Mouse (Mus musculus) E14TG2a.4 (cell line): ENCODE data around the gene Thap12.

ENCODE experiments used
- H3K27me3 ChIP-seq: 2 replicates; pipeline ENCODE4 v1.6.1; 2014; ENCODE audit warnings: low read length, control low read depth; ENCODE audit not compliant: insufficient read depth
- H3K36me3 ChIP-seq: 2 replicates; pipeline ENCODE4 v1.6.1; 2014; ENCODE audit warnings: low read length, control low read depth; ENCODE audit not compliant: insufficient read depth
- H3K4me1 ChIP-seq: replicated peaks from 2 replicates; pipeline ENCODE4 v1.6.1; 2014; ENCODE audit warnings: low read depth, low read length, control low read depth
- H3K4me3 ChIP-seq: replicated peaks from 2 replicates; pipeline ENCODE4 v1.5.1; 2014; ENCODE audit warnings: mild to moderate bottlenecking, low read length
- H3K9me3 ChIP-seq: 2 replicates; pipeline ENCODE4 v1.6.1; 2014; ENCODE audit warnings: low read length, control low read depth
- CTCF ChIP-seq: conservative IDR thresholded peaks from 2 replicates; pipeline ENCODE4 v1.5.1; 2014; ENCODE audit warnings: low read length
- NANOG ChIP-seq: IDR thresholded peaks from 2 replicates; pipeline ENCODE4 v1.6.1; 2014; ENCODE audit warnings: borderline replicate concordance, low read length, mixed read lengths
- POU5F1 ChIP-seq: IDR thresholded peaks from 2 replicates; pipeline ENCODE4 v1.6.1; 2014; ENCODE audit warnings: low read length, borderline replicate concordance

The Thap12 gene

DNA sequence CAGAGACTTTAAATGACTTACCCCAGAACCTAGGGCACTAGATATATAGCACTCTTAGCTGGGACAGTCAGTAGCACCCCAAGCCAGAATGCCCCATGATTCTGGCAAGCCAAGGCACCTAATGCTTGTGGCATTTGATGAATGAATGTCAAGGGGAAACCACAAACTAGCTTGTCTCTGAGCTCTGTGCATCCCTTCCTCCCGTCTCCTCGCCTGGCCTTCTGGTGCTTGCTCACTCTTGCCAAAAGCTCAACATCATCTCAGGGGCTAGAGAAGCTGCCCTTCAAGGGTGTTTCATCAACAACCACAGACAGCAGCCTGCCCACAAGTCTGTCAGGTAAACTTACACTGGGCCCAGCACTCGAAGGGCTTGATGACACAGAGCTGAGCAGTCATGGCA lies 25.6 kb downstream of the Thap12 start:
- TF ChIP-seq CTCF = no peak
- TF ChIP-seq POU5F1 = no peak
- no peak for TF ChIP-seq NANOG
- no peaks in the 10 kb centered on the region for H3K36me3 ChIP-seq
- H3K27me3 ChIP-seq = peaks cover 73% of the 10 kb centered on the region
- peaks cover 16% of the 10 kb centered on the region for H3K4me1 ChIP-seq
- no peaks in the 10 kb centered on the region for H3K9me3 ChIP-seq
- H3K4me3 ChIP-seq = no peak overlapping the region

GRCm38 (mm10) chr7:98729661-98730271 lies 26.9 kb downstream of the Thap12 start:
- peak overlapping the region; percentile 60 for H3K4me3 ChIP-seq

GRCm38 (mm10) chr7:98733958-98734357 lies 31.1 kb downstream of the Thap12 start:
- TF ChIP-seq NANOG (no peak), CTCF (no peak), POU5F1 (no peak)
- no peaks in the 10 kb centered on the region for H3K36me3 ChIP-seq
- H3K9me3 ChIP-seq = no peaks in the 10 kb centered on the region
- H3K27me3 ChIP-seq = peaks cover 74% of the 10 kb centered on the region
- H3K4me1 ChIP-seq = peaks cover 28% of the 10 kb centered on the region
- H3K4me3 ChIP-seq = no peak overlapping the region

More at GRCm38 (mm10) chr7:98729661-98730271, 26.9 kb downstream of the Thap12 start:
- TF ChIP-seq POU5F1 = no peak
- no peak for TF ChIP-seq NANOG
- TF ChIP-seq CTCF = no peak
- Histone ChIP-seq H3K36me3 (no peaks in the 10 kb centered on the region), H3K4me1 (peaks cover 20% of the 10 kb centered on the region), H3K9me3 (no peaks in the 10 kb centered on the region), H3K27me3 (peaks cover 79% of the 10 kb centered on the region)

GRCm38 (mm10) chr7:98734876-98735275 lies 32.0 kb downstream of the Thap12 start:
- Histone ChIP-seq H3K4me1 (peaks cover 20% of the 10 kb centered on the region), H3K27me3 (peaks cover 70% of the 10 kb centered on the region), H3K4me3 (peak overlapping the region; percentile 54), H3K36me3 (no peaks in the 10 kb centered on the region), H3K9me3 (no peaks in the 10 kb centered on the region)
- no peak for TF ChIP-seq CTCF
- no peak for TF ChIP-seq NANOG
- no peak for TF ChIP-seq POU5F1

- peaks cover 34% of the 10 kb centered on the region for H3K4me1 ChIP-seq
These were observed 34.1 kb downstream of the Thap12 start for GRCm38 (mm10) chr7:98736780-98737550.

GRCm38 (mm10) chr7:98740363-98740762 lies 37.5 kb downstream of the Thap12 start:
- TF ChIP-seq POU5F1 (no peak), NANOG (no peak), CTCF (no peak)
- H3K9me3 ChIP-seq = peaks cover 10% of the 10 kb centered on the region

More at GRCm38 (mm10) chr7:98736780-98737550, 34.1 kb downstream of the Thap12 start:
- TF ChIP-seq POU5F1 (no peak), NANOG (no peak), CTCF (no peak)
- H3K27me3 ChIP-seq = peaks cover 56% of the 10 kb centered on the region
- H3K4me3 ChIP-seq = no peak overlapping the region
- no peaks in the 10 kb centered on the region for H3K9me3 ChIP-seq
- no peaks in the 10 kb centered on the region for H3K36me3 ChIP-seq

GRCm38 (mm10) chr7:98743312-98743711 lies 40.4 kb downstream of the Thap12 start:
- H3K9me3 ChIP-seq = peaks cover 20% of the 10 kb centered on the region
- peak; percentile 82 for TF ChIP-seq CTCF
- no peak for TF ChIP-seq POU5F1
- H3K27me3 ChIP-seq = peaks cover 46% of the 10 kb centered on the region
- H3K4me3 ChIP-seq = no peak overlapping the region
- H3K4me1 ChIP-seq = peaks cover 30% of the 10 kb centered on the region
- H3K36me3 ChIP-seq = no peaks in the 10 kb centered on the region

More at GRCm38 (mm10) chr7:98740363-98740762, 37.5 kb downstream of the Thap12 start:
- Histone ChIP-seq H3K4me1 (peaks cover 34% of the 10 kb centered on the region), H3K27me3 (peaks cover 42% of the 10 kb centered on the region), H3K36me3 (no peaks in the 10 kb centered on the region), H3K4me3 (0 out of 2 replicates have a peak overlapping the region, but pooled peaks have one; percentile 1)

- no peak for TF ChIP-seq POU5F1
- TF ChIP-seq CTCF = no peak
- no peak for TF ChIP-seq NANOG
- Histone ChIP-seq H3K36me3 (no peaks in the 10 kb centered on the region), H3K27me3 (peaks cover 86% of the 10 kb centered on the region), H3K4me3 (no peak overlapping the region), H3K9me3 (peaks cover 10% of the 10 kb centered on the region), H3K4me1 (peaks cover 17% of the 10 kb centered on the region)
These were observed 47.5 kb downstream of the Thap12 start for GRCm38 (mm10) chr7:98750404-98750803.

DNA sequence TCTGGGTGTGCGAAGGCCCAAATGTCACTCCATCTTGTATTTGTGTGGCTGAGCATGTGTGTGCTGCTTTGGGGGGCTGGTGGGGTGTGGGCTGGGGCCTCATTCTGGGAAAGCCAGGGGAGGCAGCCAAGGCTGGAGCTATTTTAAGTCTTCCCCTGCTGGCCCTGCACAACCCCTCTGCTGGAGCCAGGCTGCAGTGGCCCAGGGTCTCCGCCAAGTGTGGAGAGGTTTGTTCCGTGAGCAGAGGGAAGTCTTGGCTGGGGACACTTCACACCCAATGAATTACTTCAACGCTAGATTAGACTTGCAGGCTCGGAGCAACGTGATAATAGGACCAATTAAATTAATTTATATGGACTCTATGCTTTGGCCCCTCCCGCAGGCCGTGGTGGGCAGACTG lies 49.8 kb downstream of the Thap12 start:
- H3K4me3 ChIP-seq = no peak overlapping the region
- H3K36me3 ChIP-seq = no peaks in the 10 kb centered on the region
- H3K9me3 ChIP-seq = no peaks in the 10 kb centered on the region
- no peak for TF ChIP-seq NANOG
- TF ChIP-seq POU5F1 = no peak
- no peak for TF ChIP-seq CTCF
- H3K27me3 ChIP-seq = peaks cover 89% of the 10 kb centered on the region
- peaks cover 22% of the 10 kb centered on the region for H3K4me1 ChIP-seq
